Mouse (Mus musculus): ENCODE measurements around the gene Fam111a. TPM values are rescaled to one million over a fixed set of nuclear protein-coding genes. Genes with fewer than 3 reads are reported as not detected.
A peak's percentile ranks its signal among the peaks of the same experiment; 100 is the strongest.

Fam111a gene
- total and polyA plus RNA-seq, 3 experiments = 47.6 to 103 (median 92.6) TPM

- in situ Hi-C loops (cut with MboI; ENCODE audit: low pct_ligation_motif_present, low pct_unique_long_range_greater_than_20kb, low sequenced_read_pairs) = loop anchor here (5.0 to 25.0 kb wide), 3 partner anchors 66 to 486 kb away; no protein-coding TSS in a partner anchor
- Histone ChIP-seq H3K27me3 (replicated peaks) (no peaks in the 10 kb centered on the region), H3K27ac (ENCODE audit: insufficient read depth, low read depth) (no peak overlapping the region), H3K4me3 (replicated peaks in 1 of 3; ENCODE audit: low read depth in 2 of 3, low read length in 2 of 3, poor library complexity in 1 of 3) (no peak overlapping the region), H3K36me3 (replicated peaks in 1 of 2; ENCODE audit: control insufficient read depth in 1 of 2, insufficient read depth in 1 of 2, low read length in 1 of 2) (peaks cover 0 to 47% of the 10 kb centered on the region in 2 experiments), H3K4me1 (ENCODE audit: control insufficient read depth in 1 of 2, insufficient read depth in 2 of 2) (peaks cover 7 to 57% of the 10 kb centered on the region in 2 experiments), H3K79me2 (replicated peaks; ENCODE audit: control insufficient read depth, extremely low read depth, insufficient read depth, poor library complexity, severe bottlenecking) (peaks cover 23% of the 10 kb centered on the region), H3K9ac (ENCODE audit: insufficient read depth, low read depth) (no peak overlapping the region), H3K4me2 (ENCODE audit: insufficient read depth, low read depth, poor library complexity, severe bottlenecking) (no peak overlapping the region), H3K9me3 (replicated peaks; ENCODE audit: low read length) (no peaks in the 10 kb centered on the region)
- dilution Hi-C loops (cut with MboI; ENCODE audit: extremely low pct_ligation_motif_present, extremely low pct_unique_long_range_greater_than_20kb, low sequenced_read_pairs) = no loop called here
- DNase-seq (ENCODE audit: extremely low read depth) = no peak
- no peak for TF ChIP-seq KAT2A (IDR thresholded peaks at IDR 0.05; ENCODE audit: insufficient replicate concordance, low read length)
- TF ChIP-seq POLR2A (IDR thresholded peaks at IDR 0.05; ENCODE audit: low read depth, low read length) = no peak
- TF ChIP-seq GABPA (IDR thresholded peaks at IDR 0.05; ENCODE audit: insufficient replicate concordance, low read depth, low read length) = no peak
- no peak for TF ChIP-seq MEF2A (IDR thresholded peaks at IDR 0.05; ENCODE audit: borderline replicate concordance, low read depth, low read length)
- TF ChIP-seq SMC3 (IDR thresholded peaks at IDR 0.05; ENCODE audit: low read depth, low read length) = no peak
- TF ChIP-seq IRF4 (IDR thresholded peaks at IDR 0.05; ENCODE audit: low read depth, low read length) = no peak
- no peak for TF ChIP-seq BHLHE40 (IDR thresholded peaks at IDR 0.05; ENCODE audit: low read depth, low read length)
- no peak for TF ChIP-seq MYC (IDR thresholded peaks at IDR 0.05; ENCODE audit: low read depth, low read length)
- no peak for TF ChIP-seq UBTF (IDR thresholded peaks at IDR 0.05; ENCODE audit: low read depth, low read length)
- no peak for TF ChIP-seq NELFE (IDR thresholded peaks at IDR 0.05; ENCODE audit: low read depth, low read length)
- TF ChIP-seq NRF1 (IDR thresholded peaks at IDR 0.05; ENCODE audit: low read depth, low read length) = no peak
- TF ChIP-seq CHD1 (IDR thresholded peaks at IDR 0.05; ENCODE audit: low read depth, low read length) = no peak
- TF ChIP-seq ZNF384 (IDR thresholded peaks at IDR 0.05; ENCODE audit: low read depth, low read length) = no peak
- TF ChIP-seq CTCF (conservative IDR thresholded peaks at IDR 0.05 in 1 of 2, IDR thresholded peaks at IDR 0.05 in 1 of 2; ENCODE audit: low read depth in 2 of 2, low read length in 2 of 2) = no peak
- TF ChIP-seq MAX (IDR thresholded peaks at IDR 0.05; ENCODE audit: low read length) = no peak
- no peak for TF ChIP-seq ZMIZ1 (IDR thresholded peaks at IDR 0.05; ENCODE audit: low read depth, low read length)
- no peak for TF ChIP-seq RAD21 (IDR thresholded peaks at IDR 0.05; ENCODE audit: low read depth, low read length)
- TF ChIP-seq JUND (conservative IDR thresholded peaks at IDR 0.05; ENCODE audit: low read depth, low read length) = no peak
- no peak for TF ChIP-seq ZC3H11A (IDR thresholded peaks at IDR 0.05; ENCODE audit: low read depth, low read length)
Measured at GRCm38 (mm10) chr19:12497909-12498308, 47.6 kb upstream of the Fam111a start.

- TF ChIP-seq CHD2 (IDR thresholded peaks at IDR 0.05; ENCODE audit: low read length) (no peak), JUN (IDR thresholded peaks at IDR 0.05; ENCODE audit: insufficient read depth, low read depth, low read length) (no peak), ZMIZ1 (IDR thresholded peaks at IDR 0.05; ENCODE audit: low read depth, low read length) (no peak), EP300 (IDR thresholded peaks at IDR 0.05; ENCODE audit: low read length) (no peak), MAX (IDR thresholded peaks at IDR 0.05; ENCODE audit: low read length) (no peak), IRF4 (IDR thresholded peaks at IDR 0.05; ENCODE audit: low read depth, low read length) (no peak)
- Histone ChIP-seq H3K27ac (ENCODE audit: insufficient read depth, low read depth) (no peak overlapping the region), H3K4me3 (replicated peaks in 1 of 3; ENCODE audit: low read depth in 2 of 3, low read length in 2 of 3, poor library complexity in 1 of 3) (peak overlapping the region in 1 of 3 experiments; percentile 96), H3K9ac (ENCODE audit: insufficient read depth, low read depth) (no peak overlapping the region), H3K4me1 (ENCODE audit: control insufficient read depth in 1 of 2, insufficient read depth in 2 of 2) (peaks cover 7 to 57% of the 10 kb centered on the region in 2 experiments), H3K9me3 (replicated peaks; ENCODE audit: low read length) (no peaks in the 10 kb centered on the region), H3K27me3 (replicated peaks) (no peaks in the 10 kb centered on the region), H3K79me2 (replicated peaks; ENCODE audit: control insufficient read depth, extremely low read depth, insufficient read depth, poor library complexity, severe bottlenecking) (peaks cover 23% of the 10 kb centered on the region), H3K4me2 (ENCODE audit: insufficient read depth, low read depth, poor library complexity, severe bottlenecking) (0 out of 2 replicates have a peak overlapping the region, but pooled peaks have one; percentile 27), H3K36me3 (replicated peaks in 1 of 2; ENCODE audit: control insufficient read depth in 1 of 2, insufficient read depth in 1 of 2, low read length in 1 of 2) (peaks cover 0 to 46% of the 10 kb centered on the region in 2 experiments)
- dilution Hi-C loops (cut with MboI; ENCODE audit: extremely low pct_ligation_motif_present, extremely low pct_unique_long_range_greater_than_20kb, low sequenced_read_pairs) (no loop called here), in situ Hi-C loops (cut with MboI; ENCODE audit: low pct_ligation_motif_present, low pct_unique_long_range_greater_than_20kb, low sequenced_read_pairs) (loop anchor here (5.0 to 25.0 kb wide), 3 partner anchors 66 to 486 kb away; no protein-coding TSS in a partner anchor)
- DNase-seq (ENCODE audit: extremely low read depth) = no peak
Measured at GRCm38 (mm10) chr19:12498321-12498720, 47.2 kb upstream of the Fam111a start.
